Mouse (Mus musculus) lung, postnatal 4 days (tissue): ENCODE measurements around the gene Gnai3.
A peak's percentile ranks its signal among the peaks of the same experiment; 100 is the strongest.

Source experiments
- DNase-seq, 2 experiments: peaks; one replicate each; pipeline ENCODE4 v3.0.0; 2021

Gene Gnai3

DNA sequence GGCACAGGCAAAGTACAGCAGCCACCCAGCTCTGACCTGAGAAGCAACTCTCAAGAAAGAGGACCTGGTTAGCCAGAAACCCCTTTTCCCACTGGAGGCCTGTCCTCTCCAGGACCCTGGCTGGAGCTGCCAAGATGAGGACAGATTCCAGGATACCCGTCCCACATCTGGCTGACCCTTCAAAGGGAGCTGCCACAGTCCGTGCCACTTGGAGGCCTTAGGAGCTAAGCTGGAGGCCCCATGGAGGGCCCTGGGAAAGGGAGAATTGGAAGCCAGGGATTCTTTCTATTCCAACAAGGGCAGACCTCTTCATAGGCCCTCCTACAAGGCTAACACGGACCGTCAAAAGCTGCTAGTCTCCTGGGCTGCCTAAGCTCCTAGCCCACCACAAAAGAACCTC is 64.3 kb downstream of the Gnai3 start:
- no peak for DNase-seq

DNA sequence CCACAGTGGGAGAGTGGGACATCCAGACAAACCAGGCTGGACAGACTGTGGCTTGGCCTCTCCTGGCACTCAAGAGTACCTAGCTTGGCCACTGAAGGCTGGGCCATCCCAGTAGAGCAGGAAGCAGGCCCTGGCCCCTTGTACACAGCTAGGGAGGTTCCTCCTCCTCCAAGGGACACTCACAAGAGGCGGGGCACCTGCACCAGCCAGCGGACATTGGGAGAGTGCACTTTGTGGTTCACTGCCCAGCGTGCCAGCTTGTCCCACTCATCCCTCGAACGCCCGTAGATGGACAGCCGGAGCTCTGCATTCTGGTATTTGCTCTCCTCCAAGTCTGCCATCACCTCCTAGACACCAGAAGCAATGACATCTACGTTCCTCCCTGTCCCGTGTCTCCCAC is 69.1 kb downstream of the Gnai3 start:
- DNase-seq, result no peak

DNA sequence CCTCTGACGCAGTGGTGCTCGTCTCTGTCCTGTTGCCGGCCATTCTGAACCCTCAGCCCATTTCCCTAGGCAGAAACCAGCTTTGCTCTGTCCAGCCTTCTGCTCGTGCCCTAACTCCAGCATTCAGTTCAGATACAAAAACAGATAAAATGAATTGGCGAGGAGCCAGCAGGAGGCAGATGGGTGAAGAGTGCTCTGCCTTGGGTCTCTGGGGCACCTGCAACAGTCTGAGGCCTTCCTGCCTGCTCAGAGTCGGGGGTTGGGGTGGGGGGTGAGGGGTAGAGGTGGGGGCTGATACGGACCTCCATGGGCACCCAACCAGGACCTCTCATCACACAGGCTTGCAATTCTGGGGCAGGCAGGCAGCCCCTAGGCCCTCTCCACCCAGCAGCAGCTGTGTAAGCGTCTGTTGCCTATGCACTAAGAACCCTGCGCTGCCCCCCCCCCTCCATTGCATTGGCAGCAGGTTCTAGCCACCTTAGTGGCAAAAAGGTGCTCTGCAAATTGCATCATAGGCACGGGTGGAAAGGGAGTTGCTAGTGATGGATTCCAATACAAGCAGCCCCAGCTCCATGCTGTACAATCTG is 72.9 kb downstream of the Gnai3 start:
- no peak for DNase-seq

DNA sequence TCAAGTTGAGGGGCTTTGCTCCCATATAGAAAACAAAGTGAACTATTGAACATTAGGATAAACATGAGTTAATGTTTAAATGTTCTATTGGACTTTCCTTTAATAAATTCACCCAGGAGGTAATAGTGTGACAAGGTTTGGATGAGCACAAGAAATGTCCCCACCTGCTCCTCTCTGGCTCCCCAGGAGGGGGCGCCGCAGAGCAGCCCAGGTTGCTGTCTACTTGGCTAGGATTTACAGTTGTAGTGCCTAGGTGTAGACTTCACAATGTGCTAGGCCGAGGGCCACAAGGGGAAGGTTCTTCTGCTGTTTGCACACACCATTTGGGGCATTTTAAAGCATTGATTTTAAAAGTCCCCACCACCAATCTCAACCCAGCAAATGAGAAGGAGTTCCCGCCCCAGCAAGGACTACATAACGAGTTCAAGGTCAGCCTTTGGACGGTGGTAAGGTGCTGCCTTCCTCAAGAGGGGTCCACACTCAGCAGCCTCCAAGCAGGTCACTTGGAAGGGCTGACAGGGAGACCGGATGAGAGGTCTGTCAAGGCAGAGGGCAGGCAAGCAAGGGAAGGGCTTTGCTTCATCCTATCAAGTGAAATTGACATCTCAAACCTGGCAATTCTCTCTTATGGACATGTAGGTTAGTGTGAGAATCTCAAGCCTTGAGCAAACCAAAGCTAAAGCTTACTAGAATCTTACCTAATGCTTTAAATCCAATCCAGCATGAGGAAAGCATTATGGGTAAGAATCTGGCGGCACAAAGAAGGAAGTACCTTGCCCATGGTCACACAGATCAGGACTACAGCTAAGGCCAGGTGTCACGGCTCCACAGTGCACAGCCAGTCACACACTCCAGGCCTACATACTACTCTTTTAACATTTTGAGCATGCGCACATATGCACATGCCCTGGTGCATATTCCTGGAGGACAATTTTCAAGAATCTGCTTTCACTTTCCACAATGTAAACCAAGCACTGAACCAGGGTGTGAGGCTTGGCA is 75.4 kb downstream of the Gnai3 start:
- DNase-seq, result peak; percentile 77 to 81

DNA sequence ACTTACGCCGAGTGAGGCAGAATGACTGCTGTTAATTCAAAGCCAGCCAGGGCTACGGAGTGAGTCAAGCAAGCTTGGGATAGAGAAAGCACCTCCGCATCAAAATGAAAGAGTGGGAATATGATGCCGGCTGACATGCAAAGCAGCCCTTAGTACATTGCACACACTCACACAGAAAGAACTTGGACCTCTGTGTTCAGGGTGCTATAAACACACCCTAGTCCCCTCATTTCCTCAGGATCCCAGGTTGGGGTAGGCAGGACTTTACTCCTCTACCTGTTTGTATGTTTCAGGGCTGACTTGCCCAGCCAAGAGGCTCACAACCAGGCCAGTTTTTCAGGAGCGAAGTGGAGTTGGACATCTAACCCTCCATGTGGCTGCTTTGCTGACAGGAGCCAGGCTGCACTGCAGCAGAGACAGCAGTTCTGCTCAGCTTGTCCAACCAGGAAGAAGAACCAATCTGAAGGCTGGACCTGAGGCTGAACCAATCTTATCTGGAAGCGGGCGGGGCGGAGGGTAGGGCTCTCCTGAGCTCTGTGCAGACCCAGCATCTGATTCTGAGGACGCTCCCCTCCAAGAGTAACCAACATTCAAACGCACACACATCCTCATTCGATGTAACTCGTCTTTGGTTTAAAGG is 76.6 kb downstream of the Gnai3 start:
- peak; percentile 32 to 39 for DNase-seq

DNA sequence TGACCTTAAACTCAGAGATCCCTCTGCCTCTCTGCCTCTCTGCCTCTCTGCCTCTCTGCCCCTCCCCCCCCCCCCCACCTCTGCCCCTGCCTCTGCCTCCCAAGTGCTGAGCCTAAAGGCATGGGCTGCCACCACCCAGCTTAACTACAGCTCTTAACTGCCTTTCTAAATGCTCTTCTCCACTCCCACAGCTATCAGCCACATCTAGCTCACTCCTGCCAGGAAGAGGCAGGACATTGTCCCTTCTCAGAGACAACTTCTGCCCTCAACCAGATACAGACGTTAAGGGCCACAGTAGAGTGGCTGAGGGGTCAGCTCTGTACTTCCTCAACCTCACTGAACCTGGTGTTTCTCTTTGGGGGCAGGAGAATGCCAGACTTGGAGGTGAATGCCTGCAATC is 77.1 kb downstream of the Gnai3 start:
- DNase-seq, result peak in 1 of 2 experiments; percentile 12

DNA sequence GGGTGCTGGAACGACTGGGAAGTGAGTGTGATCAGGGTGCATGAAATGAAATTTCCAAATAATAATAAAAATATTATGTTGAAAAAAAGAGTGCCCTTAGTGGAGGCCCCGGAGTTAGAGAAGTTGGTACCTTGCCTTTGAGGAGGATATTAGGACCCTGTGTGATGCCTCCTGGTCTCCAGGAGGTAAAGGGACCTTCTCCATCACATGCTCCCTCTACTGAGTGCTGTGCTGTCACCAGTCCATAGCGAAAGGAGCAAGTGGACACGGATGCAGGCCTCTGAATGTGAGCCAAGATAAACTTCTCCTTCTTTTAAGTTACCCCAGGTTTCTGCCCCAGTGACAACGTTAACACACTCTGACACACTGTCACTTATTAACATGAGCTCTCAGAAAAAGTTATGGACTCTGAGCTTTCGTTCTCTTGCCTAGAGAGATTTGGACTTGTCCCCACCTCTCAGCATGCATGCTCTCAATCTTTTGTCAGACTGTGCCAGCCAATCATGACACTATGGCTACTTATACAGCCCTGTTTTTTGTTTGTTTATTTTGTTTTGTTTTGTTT is 78.5 kb downstream of the Gnai3 start:
- DNase-seq, result peak in 1 of 2 experiments; percentile 8

DNA sequence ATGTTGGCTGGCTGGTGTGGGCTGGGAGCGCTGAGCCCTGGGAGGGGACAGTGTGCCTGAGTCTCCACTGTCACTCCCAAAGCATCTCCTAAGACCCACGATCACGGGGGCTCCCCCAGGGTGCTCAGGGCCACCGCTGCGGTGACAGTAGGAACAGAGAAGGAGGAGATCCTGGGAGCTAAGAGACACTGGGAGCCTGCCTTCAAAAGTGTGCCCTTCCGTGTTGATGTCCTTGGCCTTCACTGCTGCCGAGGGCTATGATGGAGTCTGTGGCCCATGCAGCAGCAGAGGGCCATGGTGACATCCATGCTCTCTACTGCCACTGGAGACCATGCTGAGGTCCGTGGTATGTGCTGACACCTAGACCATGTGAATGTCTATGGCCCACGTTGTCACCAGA is 80.4 kb downstream of the Gnai3 start:
- peak in 1 of 2 experiments; percentile 12 for DNase-seq

DNA sequence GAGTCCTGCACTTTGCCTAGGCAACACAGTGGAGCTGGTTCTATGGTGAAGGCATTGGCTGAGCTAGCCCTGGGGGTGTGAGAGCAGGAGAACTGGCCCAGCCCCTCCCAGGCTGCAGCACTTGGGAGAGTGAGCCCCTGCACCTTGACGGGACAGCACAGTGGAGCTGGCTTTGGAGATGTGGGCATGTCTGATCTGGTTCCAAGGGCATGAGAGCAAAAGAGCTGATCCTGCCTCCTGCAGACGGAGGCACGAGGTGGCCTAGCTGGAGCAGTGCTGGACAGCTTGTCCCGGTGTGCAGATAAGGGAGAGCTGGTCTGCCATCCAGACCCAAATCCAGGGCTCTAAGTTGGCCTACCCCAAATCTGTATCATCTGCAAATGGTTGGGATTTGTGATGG is 81.3 kb downstream of the Gnai3 start:
- no peak for DNase-seq

DNA sequence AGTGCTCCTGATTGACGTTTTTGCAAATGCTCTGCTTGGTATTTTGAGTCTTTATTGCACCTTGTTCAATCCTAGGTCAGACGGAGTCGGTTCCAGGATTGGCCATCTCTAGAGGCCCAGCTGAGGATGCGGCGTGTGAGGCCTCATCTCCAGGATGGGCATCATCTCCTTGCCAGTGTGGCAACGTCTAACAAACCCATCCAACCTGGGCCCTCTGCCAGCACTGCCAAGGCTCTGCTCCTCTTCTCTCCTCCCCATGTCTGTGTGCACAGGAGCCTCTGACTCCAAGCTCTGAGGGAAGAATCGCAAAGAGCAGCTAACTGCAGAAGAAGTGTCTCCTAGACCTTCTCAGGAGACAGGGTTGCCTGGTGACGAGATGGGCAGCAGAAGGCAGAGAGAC is 83.3 kb downstream of the Gnai3 start:
- DNase-seq, result peak in 1 of 2 experiments; percentile 22

DNA sequence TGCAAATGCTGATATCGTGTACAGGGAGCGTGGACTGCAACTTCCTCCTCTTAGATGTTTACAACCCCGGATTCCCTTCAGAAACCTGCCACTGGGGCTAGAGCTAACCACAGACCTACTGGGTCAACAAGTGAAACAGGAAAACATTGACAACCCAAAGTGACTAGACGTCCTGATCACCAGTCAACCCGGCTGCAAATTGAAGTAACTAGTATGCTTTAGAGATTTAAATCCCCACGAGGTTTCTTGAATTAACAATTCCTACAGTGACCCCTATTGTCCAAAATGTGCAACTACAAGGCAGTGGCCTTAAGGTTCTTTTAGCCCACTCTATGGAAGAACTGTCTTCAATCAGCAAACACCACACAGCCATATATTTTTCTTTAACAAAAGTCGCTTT is 84.5 kb downstream of the Gnai3 start:
- peak in 1 of 2 experiments; percentile 46 for DNase-seq
